Mouse (Mus musculus): ENCODE data around the gene Rgl1.

DNA sequence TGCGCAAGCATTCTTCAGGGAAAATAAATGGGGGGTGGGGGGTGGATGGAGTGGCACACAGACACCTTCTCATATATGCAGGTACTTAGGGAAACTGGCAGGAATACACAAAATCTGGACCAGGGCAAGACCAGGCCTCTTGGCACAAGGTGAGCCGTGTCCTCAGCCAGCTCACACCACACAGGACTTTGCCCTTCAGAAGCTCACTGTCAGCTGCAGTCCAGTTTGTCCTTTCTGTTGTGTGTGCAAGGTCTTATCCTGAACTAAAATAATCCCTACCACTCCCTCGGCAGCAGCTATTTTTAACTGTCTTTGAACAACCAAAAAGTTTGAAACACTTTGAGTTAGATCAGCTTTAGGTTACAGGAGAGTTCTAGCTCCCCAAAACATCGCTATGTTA, 227.3 kb downstream of the Rgl1 start:
- TF ChIP-seq CTCF (IDR thresholded peaks at IDR 0.05; ENCODE audit: low read depth) (no peak), EP300 (optimal IDR thresholded peaks at IDR 0.05) (no peak)

All from stomach, postnatal 0 days (tissue).